Mouse (Mus musculus) small intestine, adult 10 weeks (tissue): ENCODE data around the gene Dnase2a. TPM values are rescaled to one million over a fixed set of nuclear protein-coding genes. Genes with fewer than 3 reads are reported as not detected.

Source experiments
- polyA plus RNA-seq: library from polyadenylated mRNA; stranded (reverse); fragments of 350-450 nt; fragmentation: Illumina TruSeq; extraction: RNeasy Lipid Tissue Mini Kit (QIAGEN cat#74804); gene quantifications from one replicate; pipeline ENCODE4 v1.2.3, GENCODE M21; 2014; ENCODE audit warnings: low replicate concordance

Dnase2a gene
- 3.7 TPM for polyA plus RNA-seq

DNA sequence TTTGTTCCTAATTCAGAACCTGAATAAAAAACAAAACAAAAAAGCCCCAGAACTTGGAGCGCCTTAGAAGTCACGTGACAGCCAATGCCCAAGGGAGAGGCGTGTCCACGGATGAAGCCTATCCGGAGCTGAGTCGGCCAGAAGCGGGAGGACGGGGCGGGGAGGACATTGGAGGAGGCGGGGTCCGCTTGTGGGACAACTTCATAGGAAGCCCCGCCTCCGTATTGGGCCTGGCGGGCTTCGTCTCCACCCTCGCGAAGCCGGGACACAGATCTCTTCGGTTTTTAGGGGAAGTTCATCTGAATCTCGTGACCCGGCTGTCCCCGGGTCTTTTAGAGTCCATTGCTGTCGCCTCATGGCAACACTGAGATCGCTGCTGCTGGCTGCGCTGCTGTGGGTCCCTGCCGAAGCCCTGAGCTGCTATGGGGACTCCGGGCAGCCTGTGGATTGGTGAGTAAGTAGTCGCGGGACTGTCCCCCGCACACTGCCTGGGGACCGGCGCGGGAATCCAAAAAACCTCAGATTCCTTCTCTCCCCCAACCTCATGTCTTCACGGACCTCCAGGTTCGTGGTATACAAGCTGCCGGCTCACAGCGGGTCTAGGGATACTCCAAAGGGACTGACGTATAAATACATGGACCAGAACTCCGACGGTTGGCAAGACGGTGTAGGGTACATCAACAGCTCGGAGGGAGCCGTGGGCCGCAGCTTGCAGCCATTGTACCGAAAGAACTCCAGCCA lies at the start of gene Dnase2a:
Dnase2a (plus strand) TSS at position 140 of the 741 bp plus-strand sequence.

DNA sequence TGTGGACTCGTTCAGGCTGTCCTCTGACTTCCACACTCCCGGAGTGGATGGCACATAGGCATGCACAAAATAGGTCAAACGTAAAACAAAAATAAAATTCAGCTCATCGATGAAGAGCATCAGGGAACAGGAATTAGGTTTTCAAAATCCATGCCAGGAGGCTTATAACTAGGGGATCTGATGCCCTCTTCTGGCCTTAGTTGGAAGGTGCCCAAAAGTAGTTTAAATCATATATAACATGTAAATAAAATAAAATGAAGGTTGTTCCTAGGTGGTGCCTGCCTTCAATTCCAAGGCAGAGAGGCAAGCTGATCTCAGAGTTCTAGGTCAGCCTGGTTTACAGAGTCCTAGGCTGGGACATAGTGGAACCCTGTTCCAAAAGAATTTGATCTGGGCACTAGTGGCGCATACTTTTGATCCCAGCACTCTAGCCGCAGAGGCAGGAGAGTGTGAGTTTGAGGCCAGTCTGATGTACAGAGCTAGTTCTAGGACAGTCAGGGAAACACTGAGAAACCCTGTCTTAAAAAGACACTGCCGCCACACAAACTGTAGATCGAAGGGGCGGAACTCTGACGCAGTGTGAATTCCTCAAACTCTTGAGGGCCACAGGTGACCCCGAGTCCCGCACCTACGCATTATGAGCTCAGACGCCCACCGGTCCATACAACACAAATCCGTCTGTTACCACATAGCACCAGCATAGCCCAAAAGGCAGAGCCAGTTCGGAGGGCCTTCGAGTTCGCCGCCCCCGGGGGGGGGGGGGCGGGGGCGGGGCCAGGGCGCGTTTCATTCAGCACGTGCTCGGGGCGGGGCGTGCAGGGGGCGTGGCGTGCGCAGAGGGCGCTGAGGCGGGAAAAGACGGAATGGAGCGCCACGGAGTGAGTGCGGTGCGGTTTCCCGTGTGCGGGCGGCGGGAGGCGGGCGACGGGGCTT lies 36.7 kb upstream of the Dnase2a start, which contains the start of gene Syce2:
Syce2 (plus strand) TSS at position 736 of the 933 bp plus-strand sequence.

GRCm38 (mm10) chr8:84893709-84894134 lies 14.6 kb upstream of the Dnase2a start, which contains the start of gene Gcdh:
Gene Gcdh (minus strand): TSS chr8:84893921.

DNA sequence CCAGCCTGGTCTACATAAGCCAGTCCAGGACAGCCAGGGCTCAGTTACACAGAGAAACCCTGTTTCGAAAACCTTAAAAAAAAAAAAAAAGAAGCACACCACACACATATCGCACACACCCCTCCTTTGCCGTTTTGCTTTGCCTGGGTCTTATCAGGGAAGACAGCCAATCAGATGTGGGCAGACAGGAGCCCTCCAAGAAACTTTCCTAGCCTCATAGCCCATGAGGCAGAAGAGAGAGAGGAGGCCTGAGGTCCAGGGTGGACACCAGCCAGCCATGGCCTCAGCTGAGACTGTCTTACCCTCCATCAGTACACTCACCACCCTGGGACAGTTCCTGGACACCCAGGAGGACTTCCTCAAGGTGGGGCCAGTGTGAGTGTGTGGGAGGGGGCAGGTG lies 6.6 kb upstream of the Dnase2a start, which contains the start of gene Klf1:
Klf1 (plus strand) TSS at position 177 of the 400 bp plus-strand sequence.

GRCm38 (mm10) chr8:84936962-84937546 lies 28.7 kb downstream of the Dnase2a start, which contains the start of gene Mast1:
Gene Mast1 (minus strand): TSS chr8:84937359.

GRCm38 (mm10) chr8:84946528-84947240 lies 38.3 kb downstream of the Dnase2a start, which contains the start of gene Rtbdn:
Gene Rtbdn (plus strand): TSS chr8:84946991.

GRCm38 (mm10) chr8:84969241-84970134 lies 61.1 kb downstream of the Dnase2a start, which contains the start of the genes Gm49661, Prdx2 and Rnaseh2a:
Gene Gm49661 (minus strand): TSS chr8:84969433.
Gene Prdx2 (plus strand): TSS chr8:84969587.
Gene Rnaseh2a (minus strand): TSS chr8:84969767.

Other genes starting within 250 kb of the Dnase2a start
- 3.3 TPM for gene Ier2, start 245.7 kb upstream of the Dnase2a start, polyA plus RNA-seq
- 4.4 TPM for gene Trmt1, start 222.3 kb upstream of the Dnase2a start, polyA plus RNA-seq
- 0.56 TPM for gene Nacc1, start 220.7 kb upstream of the Dnase2a start, polyA plus RNA-seq
- not detected for gene Lyl1, start 207.1 kb upstream of the Dnase2a start, polyA plus RNA-seq
- gene G430095P16Rik, start 185.6 kb upstream of the Dnase2a start, polyA plus RNA-seq: not detected
- 6.2 TPM for gene Nfix, start 108.2 kb upstream of the Dnase2a start, polyA plus RNA-seq
- gene Dand5, start 85.7 kb upstream of the Dnase2a start, polyA plus RNA-seq: 0.89 TPM
- not detected for gene Gadd45gip1, start 77.0 kb upstream of the Dnase2a start, polyA plus RNA-seq
- 1.3 TPM for gene Rad23a, start 67.9 kb upstream of the Dnase2a start, polyA plus RNA-seq
- gene Calr, start 61.6 kb upstream of the Dnase2a start, polyA plus RNA-seq: 432 TPM
- gene Farsa, start 51.6 kb upstream of the Dnase2a start, polyA plus RNA-seq: 1.9 TPM
- gene Syce2, start 36.4 kb upstream of the Dnase2a start, polyA plus RNA-seq: 10.3 TPM
- 33.1 TPM for gene Gcdh, start 14.6 kb upstream of the Dnase2a start, polyA plus RNA-seq
- not detected for gene Klf1, start 6.6 kb upstream of the Dnase2a start, polyA plus RNA-seq
- gene Mast1, start 28.8 kb downstream of the Dnase2a start, polyA plus RNA-seq: not detected
- gene Rtbdn, start 38.4 kb downstream of the Dnase2a start, polyA plus RNA-seq: not detected
- not detected for gene Gm49661, start 60.9 kb downstream of the Dnase2a start, polyA plus RNA-seq
- 14.6 TPM for gene Prdx2, start 61.0 kb downstream of the Dnase2a start, polyA plus RNA-seq
- gene Rnaseh2a, start 61.2 kb downstream of the Dnase2a start, polyA plus RNA-seq: 1.1 TPM
- 1.7 TPM for gene Junb, start 70.2 kb downstream of the Dnase2a start, polyA plus RNA-seq
- 34.3 TPM for gene Hook2, start 82.0 kb downstream of the Dnase2a start, polyA plus RNA-seq
- gene Best2, start 106.0 kb downstream of the Dnase2a start, polyA plus RNA-seq: not detected
- 3.8 TPM for gene Asna1, start 116.7 kb downstream of the Dnase2a start, polyA plus RNA-seq
- 5.6 TPM for gene Trir, start 118.3 kb downstream of the Dnase2a start, polyA plus RNA-seq
- gene Tnpo2, start 128.4 kb downstream of the Dnase2a start, polyA plus RNA-seq: 3.5 TPM
- gene Fbxw9, start 151.5 kb downstream of the Dnase2a start, polyA plus RNA-seq: 1.4 TPM
- not detected for gene Gm5741, start 159.4 kb downstream of the Dnase2a start, polyA plus RNA-seq
- 17.0 TPM for gene Dhps, start 163.2 kb downstream of the Dnase2a start, polyA plus RNA-seq
- gene Wdr83os, start 172.2 kb downstream of the Dnase2a start, polyA plus RNA-seq: 3.7 TPM
- gene Wdr83, start 172.7 kb downstream of the Dnase2a start, polyA plus RNA-seq: 2.0 TPM
- 3.0 TPM for gene Man2b1, start 174.7 kb downstream of the Dnase2a start, polyA plus RNA-seq
- gene Zfp791, start 214.5 kb downstream of the Dnase2a start, polyA plus RNA-seq: 3.0 TPM
- gene Cks1brt, start 243.4 kb downstream of the Dnase2a start, polyA plus RNA-seq: not detected